Mouse (Mus musculus) thymus, adult 2 months (tissue): ENCODE results near the gene Rgma.

Experiments
- CTCF ChIP-seq: fragments of 200-500 bp; IDR thresholded peaks from 2 replicates; pipeline ENCODE4 v1.5.1; 2012; ENCODE audit warnings: mild to moderate bottlenecking, control low read depth, low read length, moderate library complexity, borderline replicate concordance; ENCODE audit not compliant: control insufficient read depth, poor library complexity, insufficient read depth; ENCODE audit errors: extremely low read depth
- POLR2A ChIP-seq: fragments of 200-500 bp; IDR thresholded peaks from 2 replicates; pipeline ENCODE4 v1.6.1; 2012; ENCODE audit warnings: mild to moderate bottlenecking, low read length, control low read depth, moderate library complexity; ENCODE audit not compliant: control insufficient read depth, poor library complexity, insufficient read depth; ENCODE audit errors: extremely low read depth

DNA sequence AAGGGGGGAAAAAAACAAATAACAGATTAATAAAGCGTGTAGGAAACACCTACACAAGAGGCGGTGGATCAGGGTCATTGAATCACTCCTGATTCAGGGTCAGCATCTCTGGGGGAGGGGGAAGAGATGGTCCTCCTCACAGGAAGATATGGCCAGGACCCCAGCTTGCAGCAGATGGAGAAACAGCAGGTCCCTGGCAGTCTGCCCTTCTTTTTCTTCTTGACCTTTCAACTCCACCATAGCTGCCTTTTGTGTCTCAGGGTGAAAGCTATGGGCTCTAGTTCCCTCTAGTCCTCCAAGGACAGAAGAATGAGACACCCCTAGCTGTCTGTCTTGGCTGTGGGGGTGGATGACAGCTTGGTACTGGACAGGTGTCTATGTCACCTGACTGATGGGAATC is 17.7 kb upstream of the Rgma start:
- TF ChIP-seq CTCF (no peak), POLR2A (no peak)
